ENCODE assay signal across 19 mouse cellular contexts in the genomic region with DNA sequence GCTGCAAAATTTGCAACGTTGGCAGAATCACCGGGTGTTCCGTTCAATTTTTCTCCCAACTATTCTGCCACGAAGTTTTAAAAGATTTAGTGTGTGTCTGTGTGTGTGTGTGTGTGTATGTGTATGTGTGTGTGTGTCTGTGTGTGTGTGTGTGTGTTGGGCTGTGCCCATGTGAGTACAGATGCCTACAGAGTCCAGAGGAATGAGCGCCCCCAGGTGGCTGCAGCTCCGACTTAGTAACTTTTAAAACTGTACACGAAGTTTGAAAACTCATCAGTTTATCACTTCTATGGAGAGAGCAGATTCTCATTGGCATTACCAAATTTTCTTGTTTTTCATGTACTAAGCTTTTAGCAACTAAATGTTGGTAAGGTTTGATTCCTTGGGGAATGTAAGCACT.
DNase-seq lines count a peak whose midpoint lies in the region; ATAC-seq lines count a peak whose summit lies in the region.
"Had no signal": no experiment of that assay in that cellular context is flagged by ENCODE, and none has a peak within 500 bp of the region (broad histone marks: within the 10 kb centered on the region; RNA-seq: fewer than 3 reads in every experiment).

No protein-coding gene starts in this region.

- peak; percentile 70 for DNase-seq in testis, postnatal 10 days (ENCODE audit: low spot score)
- DNase-seq in testis, postnatal 14 days (ENCODE audit: low spot score): no peak
- DNase-seq in NIH3T3 (ENCODE audit: low read depth): peak; percentile 47
- peak; percentile 14 for DNase-seq in lung, postnatal 10 days
- no peak for DNase-seq in heart, postnatal 4 days
- DNase-seq in kidney, postnatal 36 days: no peak
- DNase-seq: cerebellum, postnatal 36 days; gastrocnemius, adult 2 months; heart, adult 11 months; kidney, adult 9 months; right cerebral cortex, postnatal 4 days had no signal

- peak; percentile 35; the same call in 1 of the 2 replicates for ATAC-seq in hindbrain, embryonic 16.5 days
- no peak for ATAC-seq in hindbrain, embryonic 12.5 days (ENCODE audit: low FRiP score)

- H3K4me2 ChIP-seq in hindbrain, embryonic 16.5 days (ENCODE audit: low read length): no peak overlapping the region
- H3K4me2 ChIP-seq in hindbrain, embryonic 12.5 days (replicated peaks): no peak overlapping the region
- H3K4me2 ChIP-seq: embryonic facial prominence, embryonic 12.5 days; hindbrain, embryonic 14.5 days; limb, embryonic 12.5 days; liver, embryonic 15.5 days; neural tube, embryonic 12.5 days had no signal

- H3K9ac ChIP-seq in hindbrain, embryonic 16.5 days (ENCODE audit: low read depth, low read length): no peak overlapping the region
- H3K9ac ChIP-seq in hindbrain, embryonic 12.5 days: no peak overlapping the region
- H3K9ac ChIP-seq: embryonic facial prominence, embryonic 12.5 days; hindbrain, embryonic 14.5 days; limb, embryonic 12.5 days; liver, embryonic 15.5 days; neural tube, embryonic 12.5 days had no signal

- H3K4me1 ChIP-seq in hindbrain, embryonic 16.5 days (ENCODE audit: control insufficient read depth, insufficient read depth, low read depth, low read length): no peaks in the 10 kb centered on the region
- H3K4me1 ChIP-seq in hindbrain, embryonic 12.5 days: no peaks in the 10 kb centered on the region
- H3K4me1 ChIP-seq: embryonic facial prominence, embryonic 12.5 days; limb, embryonic 12.5 days; liver, embryonic 15.5 days; neural tube, embryonic 12.5 days had no signal

- H3K27me3 ChIP-seq in hindbrain, embryonic 16.5 days (replicated peaks; ENCODE audit: control insufficient read depth, insufficient read depth, low read length): no peaks in the 10 kb centered on the region
- H3K27me3 ChIP-seq in hindbrain, embryonic 12.5 days: no peaks in the 10 kb centered on the region
- H3K27me3 ChIP-seq: embryonic facial prominence, embryonic 12.5 days; limb, embryonic 12.5 days; liver, embryonic 15.5 days; megakaryocyte, embryonic 14.5 days; neural tube, embryonic 12.5 days had no signal

- H3K36me3 ChIP-seq in hindbrain, embryonic 16.5 days (ENCODE audit: control insufficient read depth, insufficient read depth, low read length): peaks cover 5% of the 10 kb centered on the region; the same call in 1 of the 2 replicates
- H3K36me3 ChIP-seq in hindbrain, embryonic 12.5 days: peaks cover 31% of the 10 kb centered on the region
- H3K36me3 ChIP-seq: liver, embryonic 15.5 days had no signal

- H3K27ac ChIP-seq in hindbrain, embryonic 16.5 days (ENCODE audit: low read depth, low read length): no peak overlapping the region
- H3K27ac ChIP-seq in hindbrain, embryonic 12.5 days: no peak overlapping the region
- H3K27ac ChIP-seq: embryonic facial prominence, embryonic 12.5 days; gastrocnemius, adult 2 months; hindbrain, embryonic 14.5 days; limb, embryonic 12.5 days; liver, embryonic 15.5 days; neural tube, embryonic 12.5 days had no signal

- H3K4me3 ChIP-seq in hindbrain, embryonic 16.5 days (ENCODE audit: low read length): no peak overlapping the region
- H3K4me3 ChIP-seq in hindbrain, embryonic 12.5 days: no peak overlapping the region
- H3K4me3 ChIP-seq: embryonic facial prominence, embryonic 12.5 days; gastrocnemius, adult 2 months; limb, embryonic 12.5 days; liver, embryonic 15.5 days; megakaryocyte, embryonic 14.5 days; neural tube, embryonic 12.5 days had no signal

- WGBS in hindbrain, embryonic 16.5 days: 87% methylated on average over 7 of the region's 7 CpGs
- 89% methylated on average over 7 of the region's 7 CpGs for WGBS in hindbrain, embryonic 12.5 days

- no peaks in the 10 kb centered on the region for H3K9me3 ChIP-seq in hindbrain, embryonic 16.5 days (ENCODE audit: control insufficient read depth, low read length)
- H3K9me3 ChIP-seq in hindbrain, embryonic 12.5 days (replicated peaks): no peaks in the 10 kb centered on the region
- H3K9me3 ChIP-seq: embryonic facial prominence, embryonic 12.5 days; limb, embryonic 12.5 days; liver, embryonic 15.5 days; megakaryocyte, embryonic 14.5 days; neural tube, embryonic 12.5 days had no signal

Comparison
In these comparisons a context has a peak if more than half of its experiments do, and no peak if none do; other contexts are left out.
1. DNase-seq: peak in testis, postnatal 10 days (single experiment), NIH3T3 (single experiment) and lung, postnatal 10 days (single experiment); none in testis, postnatal 14 days (single experiment), heart, postnatal 4 days (single experiment) and kidney, postnatal 36 days (0 of 2).